Mouse (Mus musculus): ENCODE results near the gene 4930451I11Rik.

GRCm38 (mm10) chr7:126831539-126831938 lies at the start of gene 4930451I11Rik:
- TF ChIP-seq EP300 (IDR thresholded peaks at IDR 0.05; ENCODE audit: low read length) = no peak
- TF ChIP-seq MXI1 (IDR thresholded peaks at IDR 0.05; ENCODE audit: low read depth, low read length) = no peak
- no peak for TF ChIP-seq E2F4 (IDR thresholded peaks at IDR 0.05; ENCODE audit: insufficient replicate concordance, low read depth, low read length)
- TF ChIP-seq ETS1 (conservative IDR thresholded peaks at IDR 0.05; ENCODE audit: low read depth, low read length) = no peak
- no peak for TF ChIP-seq ZMIZ1 (IDR thresholded peaks at IDR 0.05; ENCODE audit: low read depth, low read length)
- no peak for TF ChIP-seq HCFC1 (IDR thresholded peaks at IDR 0.05; ENCODE audit: low read depth, low read length)
- no peak for TF ChIP-seq POLR2A (IDR thresholded peaks at IDR 0.05; ENCODE audit: low read depth, low read length)

Measured in CH12.LX (cell line).